Mouse (Mus musculus) left cerebral cortex, adult 9 months (tissue): ENCODE results near the gene Chd3.
"Not testable (repeated sequence)": the region's sequence is repeated elsewhere in the genome, so short reads cannot be mapped to it uniquely, and the experiment has no call there.

Experiments
- DNase-seq, 2 experiments: peaks; one replicate each; pipeline ENCODE4 v3.0.0; 2022; ENCODE audit warnings: low spot score in 2 of 2

Gene Chd3

GRCm38 (mm10) chr11:69325628-69326407 is 43.4 kb downstream of the Chd3 start, which contains the start of gene Kcnab3:
Gene Kcnab3 (plus strand): TSS chr11:69326258.
- peak in 1 of 2 experiments; percentile 86 for DNase-seq

GRCm38 (mm10) chr11:69324749-69325148 is 44.5 kb downstream of the Chd3 start:
- no peak for DNase-seq

GRCm38 (mm10) chr11:69323667-69324111 is 45.5 kb downstream of the Chd3 start, which contains the start of the genes Cntrob and Trappc1:
Gene Cntrob (minus strand): TSS chr11:69323775.
Gene Trappc1 (plus strand): TSS chr11:69323980.
- peak; percentile 98 to 99 for DNase-seq

GRCm38 (mm10) chr11:69322693-69323471 is 46.3 kb downstream of the Chd3 start:
- DNase-seq = no peak

GRCm38 (mm10) chr11:69322010-69322409 is 47.2 kb downstream of the Chd3 start:
- DNase-seq = peak in 1 of 2 experiments; percentile 63

GRCm38 (mm10) chr11:69321580-69321979 is 47.6 kb downstream of the Chd3 start:
- DNase-seq = no peak

GRCm38 (mm10) chr11:69318000-69318399 is 51.2 kb downstream of the Chd3 start:
- not testable (repeated sequence) for DNase-seq

- no peak for DNase-seq
These were observed 52.8 kb downstream of the Chd3 start for GRCm38 (mm10) chr11:69316361-69316760.

- no peak for DNase-seq
These were observed 57.9 kb downstream of the Chd3 start for GRCm38 (mm10) chr11:69311266-69311665.

- no peak for DNase-seq
These were observed 63.2 kb downstream of the Chd3 start for GRCm38 (mm10) chr11:69306039-69306438.

- no peak for DNase-seq
These were observed 63.9 kb downstream of the Chd3 start for GRCm38 (mm10) chr11:69305291-69305690.

- DNase-seq = no peak
These were observed 66.4 kb downstream of the Chd3 start for GRCm38 (mm10) chr11:69302817-69303216.

- no peak for DNase-seq
These were observed 71.0 kb downstream of the Chd3 start for GRCm38 (mm10) chr11:69298231-69298630.

- no peak for DNase-seq
These were observed 71.4 kb downstream of the Chd3 start for GRCm38 (mm10) chr11:69297799-69298198.

- DNase-seq = peak in 1 of 2 experiments; percentile 23
These were observed 73.9 kb downstream of the Chd3 start for GRCm38 (mm10) chr11:69295286-69295685.
